Mouse (Mus musculus) E14TG2a.4 (cell line): ENCODE measurements around the gene Sf3b5.

Experiments
- H3K27me3 ChIP-seq: 2 replicates; pipeline ENCODE4 v1.6.1; 2014; ENCODE audit warnings: low read length, control low read depth; ENCODE audit not compliant: insufficient read depth
- H3K36me3 ChIP-seq: 2 replicates; pipeline ENCODE4 v1.6.1; 2014; ENCODE audit warnings: low read length, control low read depth; ENCODE audit not compliant: insufficient read depth
- H3K4me1 ChIP-seq: replicated peaks from 2 replicates; pipeline ENCODE4 v1.6.1; 2014; ENCODE audit warnings: low read depth, low read length, control low read depth
- H3K4me3 ChIP-seq: replicated peaks from 2 replicates; pipeline ENCODE4 v1.5.1; 2014; ENCODE audit warnings: mild to moderate bottlenecking, low read length
- H3K9me3 ChIP-seq: 2 replicates; pipeline ENCODE4 v1.6.1; 2014; ENCODE audit warnings: low read length, control low read depth
- CTCF ChIP-seq: conservative IDR thresholded peaks from 2 replicates; pipeline ENCODE4 v1.5.1; 2014; ENCODE audit warnings: low read length
- NANOG ChIP-seq: IDR thresholded peaks from 2 replicates; pipeline ENCODE4 v1.6.1; 2014; ENCODE audit warnings: borderline replicate concordance, low read length, mixed read lengths
- POU5F1 ChIP-seq: IDR thresholded peaks from 2 replicates; pipeline ENCODE4 v1.6.1; 2014; ENCODE audit warnings: low read length, borderline replicate concordance

Gene Sf3b5

GRCm38 (mm10) chr10:13044659-13045058 is 39.5 kb downstream of the Sf3b5 start:
- Histone ChIP-seq H3K36me3 (no peaks in the 10 kb centered on the region), H3K4me3 (no peak overlapping the region), H3K27me3 (peaks cover 10% of the 10 kb centered on the region; the same call in 1 of the 2 replicates), H3K4me1 (no peaks in the 10 kb centered on the region), H3K9me3 (peaks cover 8% of the 10 kb centered on the region; the same call in 1 of the 2 replicates)
- TF ChIP-seq NANOG: no peak
- no peak for TF ChIP-seq POU5F1
- TF ChIP-seq CTCF: no peak

GRCm38 (mm10) chr10:13047816-13048215 is 42.7 kb downstream of the Sf3b5 start:
- Histone ChIP-seq H3K27me3 (peaks cover 10% of the 10 kb centered on the region; the same call in 1 of the 2 replicates), H3K4me1 (no peaks in the 10 kb centered on the region), H3K36me3 (no peaks in the 10 kb centered on the region), H3K9me3 (peaks cover 8% of the 10 kb centered on the region; the same call in 1 of the 2 replicates), H3K4me3 (no peak overlapping the region)
- TF ChIP-seq CTCF (no peak), NANOG (no peak), POU5F1 (no peak)

GRCm38 (mm10) chr10:13056863-13057381 is 51.8 kb downstream of the Sf3b5 start:
- TF ChIP-seq POU5F1: no peak
- TF ChIP-seq CTCF: no peak
- no peak for TF ChIP-seq NANOG
- Histone ChIP-seq H3K4me1 (peaks cover 14% of the 10 kb centered on the region), H3K36me3 (no peaks in the 10 kb centered on the region), H3K9me3 (peaks cover 6% of the 10 kb centered on the region; the same call in 1 of the 2 replicates), H3K4me3 (no peak overlapping the region), H3K27me3 (peaks cover 39% of the 10 kb centered on the region)
